Mouse (Mus musculus): ENCODE measurements around the gene Pik3r5. TPM values are rescaled to one million over a fixed set of nuclear protein-coding genes. Genes with fewer than 3 reads are reported as not detected.
A peak's percentile ranks its signal among the peaks of the same experiment; 100 is the strongest.

The Pik3r5 gene
- polyA plus RNA-seq, 1 experiment, result 0.75 TPM

DNA sequence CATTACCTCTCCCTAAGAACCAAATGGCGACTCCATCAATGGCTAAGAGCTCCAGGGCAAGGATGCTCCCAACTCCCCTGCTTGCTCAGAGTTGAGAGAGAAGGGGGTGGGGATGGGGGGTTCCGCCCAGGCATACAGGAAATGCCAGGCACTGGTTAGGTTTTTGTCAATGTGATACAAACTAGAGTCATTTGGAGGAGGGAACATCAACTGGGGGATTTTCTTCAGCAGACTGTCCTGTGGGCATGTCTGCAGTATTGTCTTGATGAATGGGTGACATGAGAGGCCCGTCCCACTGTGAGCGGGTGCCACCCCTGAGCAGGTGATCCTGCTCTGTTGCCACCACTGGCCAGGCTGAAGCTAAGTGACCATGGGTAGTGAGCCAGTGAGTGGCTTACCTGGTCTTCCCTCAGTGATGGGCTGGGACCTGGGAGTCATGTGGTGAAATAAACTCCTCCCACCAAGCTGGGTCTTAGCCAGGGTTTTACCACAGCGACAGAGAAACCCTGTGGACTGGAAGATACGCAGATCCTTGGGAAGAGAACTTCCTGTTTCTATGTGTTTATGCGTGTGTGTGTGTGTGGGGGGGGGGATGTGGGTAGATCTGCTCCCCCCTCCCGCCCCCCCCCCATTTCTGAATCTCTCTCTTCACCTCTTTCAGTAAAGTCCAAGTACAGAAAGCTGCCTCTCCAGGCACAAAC is 67.2 kb downstream of the Pik3r5 start:
- H3K4me3 ChIP-seq (ENCODE audit: insufficient read depth, low read depth, low read length), result no peak overlapping the region
- H3K27ac ChIP-seq (replicated peaks; ENCODE audit: low read depth, low read length), result no peak overlapping the region
- H3K4me1 ChIP-seq (ENCODE audit: control insufficient read depth, insufficient read depth, insufficient read length, low read length), result peaks cover 7% of the 10 kb centered on the region; the same call in 1 of the 2 replicates

DNA sequence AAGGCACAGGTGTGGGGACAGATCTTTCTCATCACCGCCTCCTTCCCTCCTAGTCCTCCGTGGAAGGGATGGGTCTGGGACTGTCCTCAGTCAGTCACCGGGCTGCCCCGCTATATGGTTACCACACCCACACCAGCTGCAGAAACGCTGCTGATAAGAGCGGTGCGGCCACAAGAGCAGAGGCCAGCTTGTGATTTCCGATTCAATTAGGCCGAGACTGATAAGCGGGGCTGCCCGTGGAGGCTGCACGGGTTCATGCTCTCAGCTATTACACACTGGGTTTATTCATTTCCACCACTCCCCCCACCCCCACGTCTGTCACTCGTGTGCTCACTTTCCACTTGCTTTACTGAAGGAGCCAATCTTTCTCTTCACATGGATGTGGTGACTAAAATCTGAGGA is 69.0 kb downstream of the Pik3r5 start:
- Histone ChIP-seq H3K27ac (replicated peaks; ENCODE audit: low read depth, low read length) (no peak overlapping the region), H3K4me1 (ENCODE audit: control insufficient read depth, insufficient read depth, insufficient read length, low read length) (peaks cover 10% of the 10 kb centered on the region; the same call in 1 of the 2 replicates), H3K4me3 (ENCODE audit: insufficient read depth, low read depth, low read length) (no peak overlapping the region)

DNA sequence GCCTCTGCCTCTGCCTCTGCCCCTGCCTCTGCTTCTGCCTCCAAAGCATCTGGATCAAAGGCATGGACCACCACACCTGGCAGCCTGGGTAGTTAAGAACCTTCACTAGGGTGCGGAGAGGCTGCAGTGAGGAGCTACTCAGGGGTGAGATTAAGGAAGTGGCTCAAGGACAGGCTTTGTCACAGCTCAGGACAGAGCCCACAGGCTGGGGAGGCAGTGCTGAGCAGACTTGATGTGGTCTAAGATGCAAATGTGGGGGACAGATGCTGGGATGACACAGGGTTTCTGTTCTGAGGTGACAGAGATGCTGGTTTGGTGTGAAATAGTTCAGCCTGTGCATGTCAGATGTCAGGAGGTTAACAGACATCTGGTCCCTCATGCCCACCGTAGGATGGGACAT is 70.5 kb downstream of the Pik3r5 start:
- peak overlapping the region; percentile 11; the same call in 1 of the 2 replicates for H3K27ac ChIP-seq (replicated peaks; ENCODE audit: low read depth, low read length)
- no peak overlapping the region for H3K4me3 ChIP-seq (ENCODE audit: insufficient read depth, low read depth, low read length)
- peaks cover 10% of the 10 kb centered on the region; the same call in 1 of the 2 replicates for H3K4me1 ChIP-seq (ENCODE audit: control insufficient read depth, insufficient read depth, insufficient read length, low read length)

DNA sequence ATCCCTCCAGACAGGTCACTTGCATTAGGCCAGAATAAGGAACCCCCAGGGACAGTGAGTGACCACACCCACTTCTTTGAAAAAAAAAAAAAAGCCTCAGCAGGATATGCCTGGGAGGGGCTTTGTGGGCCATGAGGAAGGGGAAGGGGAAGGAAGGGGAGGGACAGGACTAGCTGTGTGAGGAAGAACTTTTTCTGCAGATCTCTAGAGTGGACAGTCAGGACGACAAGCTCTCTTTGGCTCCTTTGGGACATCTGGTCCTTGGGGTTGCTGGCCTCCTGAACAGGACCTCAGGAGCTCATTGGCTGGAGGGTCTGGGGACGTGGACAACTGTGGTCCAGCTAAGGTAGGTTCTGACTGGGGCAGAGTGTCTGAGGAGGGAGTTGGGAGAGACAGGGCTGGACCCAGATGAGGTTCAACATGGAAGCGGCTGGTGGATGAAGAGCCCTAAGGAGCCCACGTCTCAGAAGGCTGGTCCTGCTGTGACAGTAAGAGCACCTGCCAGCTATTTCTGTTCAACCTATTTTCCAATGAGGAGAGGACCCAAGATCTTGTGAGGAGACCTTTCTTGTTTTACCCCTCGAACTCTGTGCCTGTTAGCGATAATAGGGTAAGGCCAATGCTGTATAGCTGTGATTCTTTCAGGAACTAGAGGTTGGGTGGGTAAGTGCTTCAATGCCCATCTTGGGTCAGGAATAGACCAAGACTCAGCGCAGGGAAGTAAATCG is 71.1 kb downstream of the Pik3r5 start, which contains the start of gene Pik3r6:
Gene Pik3r6, plus strand, starts transcription at position 118 of the 728 bp plus-strand sequence.
- H3K4me1 ChIP-seq (ENCODE audit: control insufficient read depth, insufficient read depth, insufficient read length, low read length), result peaks cover 10% of the 10 kb centered on the region; the same call in 1 of the 2 replicates
- peak within 1 kb of the TSS; percentile 73 for H3K4me3 ChIP-seq (ENCODE audit: insufficient read depth, low read depth, low read length)
- H3K27ac ChIP-seq (replicated peaks; ENCODE audit: low read depth, low read length), result peak within 1 kb of the TSS; percentile 80

DNA sequence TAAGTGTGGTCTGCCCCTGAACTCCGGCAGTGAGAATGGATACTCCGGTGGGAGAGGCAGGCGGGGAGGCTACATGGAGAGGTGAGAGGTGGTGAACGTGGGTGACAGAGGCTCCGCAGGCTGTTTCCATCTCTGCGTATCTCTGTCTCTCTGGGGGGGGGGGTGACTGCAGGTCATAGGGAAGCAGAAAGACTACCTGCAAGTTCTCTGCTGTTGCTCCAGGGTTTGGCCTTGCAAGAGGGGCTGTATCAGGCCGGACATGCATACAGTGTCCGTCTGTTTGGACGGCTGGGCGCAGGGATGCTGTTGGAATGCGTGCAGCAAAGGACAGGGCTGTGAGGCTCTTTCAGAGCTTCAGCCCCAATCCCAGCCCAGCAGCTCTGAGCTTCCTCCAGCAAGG is 73.0 kb downstream of the Pik3r5 start:
- peaks cover 10% of the 10 kb centered on the region; the same call in 1 of the 2 replicates for H3K4me1 ChIP-seq (ENCODE audit: control insufficient read depth, insufficient read depth, insufficient read length, low read length)
- no peak overlapping the region for H3K27ac ChIP-seq (replicated peaks; ENCODE audit: low read depth, low read length)
- H3K4me3 ChIP-seq (ENCODE audit: insufficient read depth, low read depth, low read length), result peak overlapping the region; percentile 73

DNA sequence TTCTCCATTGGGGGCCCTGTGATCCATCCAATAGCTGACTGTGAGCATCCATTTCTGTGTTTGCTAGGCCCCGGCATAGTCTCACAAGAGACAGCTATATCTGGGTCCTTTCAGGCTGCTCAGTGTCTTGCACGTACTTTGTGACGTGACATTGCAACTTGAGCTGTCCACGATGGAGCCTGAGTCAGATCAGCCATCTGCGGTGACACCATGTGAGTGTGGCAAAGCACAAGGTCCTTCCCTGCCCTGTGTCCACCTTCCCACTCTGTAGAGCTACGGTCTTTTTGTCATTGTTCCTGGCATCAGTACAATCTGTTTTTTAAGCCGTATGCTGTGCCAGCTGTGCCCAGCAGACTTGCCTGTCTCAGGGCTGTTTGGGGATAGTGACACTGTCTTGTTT is 75.3 kb downstream of the Pik3r5 start:
- peaks cover 8% of the 10 kb centered on the region; the same call in 1 of the 2 replicates for H3K4me1 ChIP-seq (ENCODE audit: control insufficient read depth, insufficient read depth, insufficient read length, low read length)
- no peak overlapping the region for H3K4me3 ChIP-seq (ENCODE audit: insufficient read depth, low read depth, low read length)
- H3K27ac ChIP-seq (replicated peaks; ENCODE audit: low read depth, low read length), result no peak overlapping the region

DNA sequence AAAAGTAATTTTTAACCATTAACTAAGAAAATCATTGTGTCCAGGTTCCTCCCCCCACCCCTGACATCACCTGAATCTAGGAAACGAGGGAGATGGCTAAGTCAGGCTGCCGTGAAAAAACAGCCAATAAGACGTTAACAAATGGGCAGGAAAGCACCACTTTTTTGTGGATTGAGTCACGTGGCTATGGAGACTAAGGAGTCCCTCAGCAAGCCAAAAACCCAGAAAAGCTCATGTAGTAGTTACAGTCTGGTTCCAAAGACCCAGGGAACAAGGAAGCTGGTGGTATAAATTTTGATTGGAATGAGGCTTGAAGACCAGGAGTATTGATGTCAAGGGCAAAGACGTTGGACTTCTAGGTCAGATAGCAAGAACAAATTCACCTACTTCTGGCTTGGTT is 76.7 kb downstream of the Pik3r5 start:
- Histone ChIP-seq H3K4me1 (ENCODE audit: control insufficient read depth, insufficient read depth, insufficient read length, low read length) (peaks cover 3% of the 10 kb centered on the region; the same call in 1 of the 2 replicates), H3K4me3 (ENCODE audit: insufficient read depth, low read depth, low read length) (no peak overlapping the region), H3K27ac (replicated peaks; ENCODE audit: low read depth, low read length) (no peak overlapping the region)

DNA sequence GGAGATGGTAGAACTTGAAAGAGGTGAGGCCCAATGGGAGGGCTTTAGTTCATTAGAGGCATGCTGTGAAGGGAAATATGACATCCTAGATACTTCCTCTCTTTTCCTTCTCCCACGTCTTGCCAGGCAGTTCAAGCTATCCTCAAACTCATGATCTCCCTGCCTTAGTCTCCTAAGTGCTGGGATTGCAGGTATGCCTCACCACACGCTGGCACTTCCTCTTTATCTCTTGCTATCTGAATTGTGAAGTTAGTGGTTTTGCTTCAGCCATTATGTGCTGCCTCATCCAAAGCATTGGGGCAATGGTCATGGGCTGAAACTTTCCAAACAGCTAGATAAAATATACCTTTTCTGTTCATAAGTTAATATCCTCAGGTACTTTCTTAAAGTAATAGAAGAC is 77.3 kb downstream of the Pik3r5 start:
- H3K4me1 ChIP-seq (ENCODE audit: control insufficient read depth, insufficient read depth, insufficient read length, low read length), result peaks cover 3% of the 10 kb centered on the region; the same call in 1 of the 2 replicates
- H3K27ac ChIP-seq (replicated peaks; ENCODE audit: low read depth, low read length), result no peak overlapping the region

DNA sequence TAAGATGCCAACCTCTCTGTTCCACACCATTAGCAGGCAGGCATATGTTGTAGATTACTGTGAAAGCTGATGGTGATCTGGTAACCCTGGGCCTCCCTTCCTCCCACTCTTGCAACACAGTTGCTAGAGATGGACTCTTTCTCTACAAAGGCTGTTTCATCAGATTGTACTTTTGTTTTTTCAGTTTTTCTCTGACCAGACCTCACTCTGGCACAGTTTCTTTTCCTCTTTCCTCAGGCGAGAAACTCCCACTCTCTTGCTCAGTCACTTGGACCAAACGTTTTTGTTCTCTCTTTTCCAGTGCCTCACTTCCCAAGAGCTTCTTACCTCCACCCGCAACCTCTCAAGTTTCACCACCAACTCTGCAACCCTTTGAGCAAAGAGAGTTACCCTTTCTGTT is 82.0 kb downstream of the Pik3r5 start:
- no peak overlapping the region for H3K27ac ChIP-seq (replicated peaks; ENCODE audit: low read depth, low read length)
- no peaks in the 10 kb centered on the region for H3K4me1 ChIP-seq (ENCODE audit: control insufficient read depth, insufficient read depth, insufficient read length, low read length)
- H3K4me3 ChIP-seq (ENCODE audit: insufficient read depth, low read depth, low read length), result no peak overlapping the region

More for the DNA sequence above, 77.3 kb downstream of the Pik3r5 start:
- H3K4me3 ChIP-seq (ENCODE audit: insufficient read depth, low read depth, low read length), result no peak overlapping the region

DNA sequence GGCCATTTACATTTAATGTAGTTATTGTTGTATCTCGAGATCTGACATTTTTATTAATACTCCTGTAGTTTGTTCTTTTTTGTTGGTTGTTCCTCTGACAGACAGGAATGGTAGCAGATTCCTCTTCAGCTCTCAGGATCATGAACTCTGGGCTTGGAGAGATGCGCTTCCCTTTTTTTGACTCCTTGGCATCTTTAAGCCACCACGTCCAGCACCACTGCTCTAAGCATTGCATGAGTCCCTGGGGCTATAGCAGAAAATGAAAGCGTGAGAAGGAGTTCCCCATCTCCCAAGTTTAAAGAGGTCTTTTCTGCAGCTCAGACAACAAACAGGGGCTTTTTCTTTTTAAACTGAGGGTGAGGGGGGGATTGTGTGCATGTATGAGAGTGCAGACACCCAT is 87.4 kb downstream of the Pik3r5 start:
- no peak overlapping the region for H3K4me3 ChIP-seq (ENCODE audit: insufficient read depth, low read depth, low read length)
- H3K4me1 ChIP-seq (ENCODE audit: control insufficient read depth, insufficient read depth, insufficient read length, low read length), result 0 out of 2 replicates have a peak, but pooled peaks cover 3% of the 10 kb centered on the region
- no peak overlapping the region for H3K27ac ChIP-seq (replicated peaks; ENCODE audit: low read depth, low read length)

DNA sequence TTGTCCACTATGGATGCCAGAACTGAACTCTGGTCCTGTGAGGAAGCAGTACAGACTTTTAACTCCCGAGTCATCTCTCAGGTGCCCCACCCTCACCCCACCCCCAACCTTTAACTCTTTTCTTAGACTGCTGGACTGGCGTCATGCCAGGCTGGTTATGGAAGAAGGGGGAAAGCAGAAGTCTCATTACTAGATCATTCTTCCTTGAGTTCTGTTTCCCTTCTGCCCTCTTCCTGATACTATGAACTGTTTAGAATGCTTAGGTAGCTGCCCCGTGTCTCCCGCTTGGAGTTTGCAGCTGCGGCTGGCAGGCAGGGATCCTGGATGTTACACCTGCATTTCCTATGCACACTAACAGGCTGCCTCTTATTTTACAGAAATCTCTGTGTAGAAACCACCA is 87.9 kb downstream of the Pik3r5 start:
- H3K4me1 ChIP-seq (ENCODE audit: control insufficient read depth, insufficient read depth, insufficient read length, low read length), result 0 out of 2 replicates have a peak, but pooled peaks cover 3% of the 10 kb centered on the region
- no peak overlapping the region for H3K27ac ChIP-seq (replicated peaks; ENCODE audit: low read depth, low read length)
- H3K4me3 ChIP-seq (ENCODE audit: insufficient read depth, low read depth, low read length), result no peak overlapping the region

DNA sequence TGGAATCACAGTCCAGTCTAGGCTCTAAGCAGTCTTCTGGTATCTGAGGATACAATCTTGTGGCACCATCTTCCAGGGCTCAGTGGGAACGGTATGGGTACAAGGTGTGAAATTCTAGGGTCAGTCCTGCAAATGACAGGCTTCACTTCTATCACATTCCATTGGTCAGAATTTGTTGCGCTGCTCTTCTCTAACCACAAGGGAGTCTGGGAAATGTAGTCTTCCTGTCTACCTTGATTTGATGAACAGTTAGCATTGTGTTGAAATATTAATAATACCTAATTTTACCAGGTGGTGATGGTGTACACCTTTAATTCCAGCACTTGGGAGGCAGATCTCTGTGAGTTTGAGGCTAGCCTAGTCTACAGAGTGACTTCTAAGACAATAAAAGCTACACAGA is 88.5 kb downstream of the Pik3r5 start:
- Histone ChIP-seq H3K4me3 (ENCODE audit: insufficient read depth, low read depth, low read length) (no peak overlapping the region), H3K27ac (replicated peaks; ENCODE audit: low read depth, low read length) (no peak overlapping the region), H3K4me1 (ENCODE audit: control insufficient read depth, insufficient read depth, insufficient read length, low read length) (0 out of 2 replicates have a peak, but pooled peaks cover 3% of the 10 kb centered on the region)

DNA sequence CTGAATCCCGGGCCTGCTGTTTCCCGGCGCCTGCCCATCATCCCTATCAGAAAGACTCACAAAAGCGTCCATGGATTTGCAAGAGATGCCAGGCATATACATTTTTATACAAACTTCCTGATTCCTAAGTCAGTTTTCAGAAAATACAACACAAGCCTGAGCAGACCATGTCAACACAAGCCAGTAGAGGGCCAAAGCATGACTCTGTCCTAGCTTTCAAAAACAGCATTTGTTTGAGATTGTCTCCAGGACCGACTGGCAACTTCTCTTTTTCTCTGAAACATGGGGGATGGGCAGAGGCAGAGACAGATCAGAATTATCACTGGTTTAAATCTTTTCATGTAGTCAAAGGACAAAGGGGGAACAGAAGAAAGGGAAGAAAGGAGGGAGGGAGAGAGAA is 89.4 kb downstream of the Pik3r5 start:
- H3K4me1 ChIP-seq (ENCODE audit: control insufficient read depth, insufficient read depth, insufficient read length, low read length), result 0 out of 2 replicates have a peak, but pooled peaks cover 3% of the 10 kb centered on the region
- no peak overlapping the region for H3K4me3 ChIP-seq (ENCODE audit: insufficient read depth, low read depth, low read length)
- no peak overlapping the region for H3K27ac ChIP-seq (replicated peaks; ENCODE audit: low read depth, low read length)

DNA sequence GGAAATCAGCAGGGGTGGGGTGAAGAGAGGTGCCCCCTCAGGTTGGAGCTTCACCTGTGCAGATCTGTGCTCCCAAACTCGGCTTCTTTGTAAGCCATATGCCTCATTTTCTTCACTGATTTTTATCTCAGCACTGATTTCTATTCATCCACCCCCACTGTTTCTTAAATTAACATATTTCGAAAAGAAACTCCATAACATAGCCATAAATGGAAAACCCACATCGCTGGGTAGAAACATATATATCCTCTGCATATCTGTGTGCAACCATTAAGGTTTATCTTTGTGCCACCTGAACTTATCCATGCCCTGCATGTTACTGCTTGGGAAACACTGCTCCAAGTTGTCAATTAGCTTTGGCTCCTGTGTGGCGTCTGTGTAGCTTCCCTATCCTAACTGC is 94.5 kb downstream of the Pik3r5 start:
- Histone ChIP-seq H3K4me1 (ENCODE audit: control insufficient read depth, insufficient read depth, insufficient read length, low read length) (0 out of 2 replicates have a peak, but pooled peaks cover 3% of the 10 kb centered on the region), H3K27ac (replicated peaks; ENCODE audit: low read depth, low read length) (no peak overlapping the region), H3K4me3 (ENCODE audit: insufficient read depth, low read depth, low read length) (no peak overlapping the region)

DNA sequence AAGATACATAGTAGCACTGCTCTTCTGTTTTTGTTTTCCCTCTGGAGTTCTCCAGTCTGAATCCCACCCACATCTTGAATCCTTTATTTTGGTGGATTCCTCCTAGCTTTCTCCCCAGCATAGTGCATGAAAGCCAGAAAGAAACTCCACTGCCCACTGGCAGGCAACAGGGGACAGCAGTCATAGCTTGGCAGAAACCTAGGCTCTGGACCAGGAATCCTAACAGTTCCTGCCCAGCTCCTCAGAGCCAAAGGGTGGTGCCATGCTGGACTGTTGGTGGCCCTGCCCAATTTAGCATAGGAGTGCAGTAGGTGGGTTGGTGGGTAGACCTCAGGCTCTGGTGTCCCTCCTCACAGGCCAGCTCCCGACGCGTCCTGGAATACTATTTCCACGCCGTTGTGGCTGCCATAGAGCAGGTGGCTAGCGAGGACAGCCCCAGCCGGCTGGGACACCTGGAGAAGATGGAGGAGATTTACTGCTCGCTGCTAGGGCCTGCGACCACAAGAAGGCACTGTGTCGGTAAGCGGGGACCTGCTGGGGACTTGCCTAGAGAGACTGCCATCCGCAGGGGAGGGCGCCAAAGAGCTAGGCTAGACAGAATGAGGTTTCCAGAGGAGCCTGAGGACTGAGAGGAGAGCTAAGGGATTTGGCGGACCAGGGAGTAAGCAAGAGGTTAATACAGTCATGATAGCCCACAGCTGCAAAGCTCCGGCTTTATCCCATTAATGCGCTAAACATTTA is 99.3 kb downstream of the Pik3r5 start:
- Histone ChIP-seq H3K4me1 (ENCODE audit: control insufficient read depth, insufficient read depth, insufficient read length, low read length) (no peaks in the 10 kb centered on the region), H3K4me3 (ENCODE audit: insufficient read depth, low read depth, low read length) (no peak overlapping the region), H3K27ac (replicated peaks; ENCODE audit: low read depth, low read length) (no peak overlapping the region)
